Comparison of ENCODE assay signal across 9 mouse cellular contexts in the genomic region with DNA sequence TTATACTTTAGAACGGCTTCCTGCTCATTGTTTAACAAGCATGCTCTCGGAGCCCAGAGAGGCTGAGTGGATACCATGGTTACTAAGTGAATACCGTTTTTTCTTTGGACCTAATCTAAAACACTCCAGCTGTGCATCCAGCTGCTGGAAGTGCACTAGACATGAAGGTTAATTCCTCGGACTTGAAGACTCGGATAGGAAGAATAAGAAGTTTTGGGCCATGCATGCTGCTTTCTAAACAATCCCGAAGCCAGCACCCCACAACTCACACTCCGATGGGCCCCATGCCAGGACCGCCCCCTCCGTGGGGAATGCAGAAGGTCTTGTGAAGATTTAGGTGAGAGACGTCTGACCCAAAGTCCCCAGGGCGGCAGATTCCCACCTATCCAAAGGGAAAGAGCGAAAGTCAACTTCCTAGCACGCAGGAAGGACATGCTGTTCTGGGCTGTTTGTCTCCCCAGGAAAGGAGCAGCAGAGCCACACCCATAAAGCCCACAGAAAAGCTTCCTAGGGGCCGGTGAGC.
DNase-seq lines count a peak whose midpoint lies in the region; ATAC-seq lines count a peak whose summit lies in the region.
"Had no signal": no experiment of that assay in that cellular context is flagged by ENCODE, and none has a peak within 500 bp of the region (broad histone marks: within the 10 kb centered on the region; RNA-seq: fewer than 3 reads in every experiment).

No protein-coding gene starts in this region.

- DNase-seq in kidney, postnatal 4 days: peak; percentile 13 to 25
- DNase-seq in kidney, postnatal 25 days: no peak
- no peak for DNase-seq in cerebellum, adult 18-20 months
- DNase-seq in urinary bladder, postnatal 36 days (ENCODE audit: low spot score in 2 of 2): no peak
- DNase-seq: gastrocnemius, postnatal 25 days; thymus, postnatal 14 days had no signal

- H3K9ac ChIP-seq in embryonic facial prominence, embryonic 15.5 days: no peak overlapping the region
- no peak overlapping the region for H3K9ac ChIP-seq in hindbrain, embryonic 13.5 days
- H3K9ac ChIP-seq in midbrain, embryonic 16.5 days (ENCODE audit: low read depth, low read length): 0 out of 2 replicates have a peak overlapping the region, but pooled peaks have one; percentile 26

- no peak overlapping the region for H3K4me3 ChIP-seq in embryonic facial prominence, embryonic 15.5 days (replicated peaks)
- no peak overlapping the region for H3K4me3 ChIP-seq in hindbrain, embryonic 13.5 days
- no peak overlapping the region for H3K4me3 ChIP-seq in midbrain, embryonic 16.5 days (ENCODE audit: low read depth, low read length)

- WGBS in embryonic facial prominence, embryonic 15.5 days: 57% methylated on average over 14 of the region's 14 CpGs
- WGBS in hindbrain, embryonic 13.5 days: 50% methylated on average over 14 of the region's 14 CpGs
- WGBS in midbrain, embryonic 16.5 days: 21% methylated on average over 14 of the region's 14 CpGs

- no peaks in the 10 kb centered on the region for H3K36me3 ChIP-seq in embryonic facial prominence, embryonic 15.5 days
- H3K36me3 ChIP-seq in hindbrain, embryonic 13.5 days: no peaks in the 10 kb centered on the region
- no peaks in the 10 kb centered on the region for H3K36me3 ChIP-seq in midbrain, embryonic 16.5 days (ENCODE audit: control insufficient read depth, insufficient read depth, low read length)

- H3K4me2 ChIP-seq in embryonic facial prominence, embryonic 15.5 days (replicated peaks): 0 out of 2 replicates have a peak overlapping the region, but pooled peaks have one; percentile 3
- no peak overlapping the region for H3K4me2 ChIP-seq in hindbrain, embryonic 13.5 days
- H3K4me2 ChIP-seq in midbrain, embryonic 16.5 days (ENCODE audit: low read length): peak overlapping the region; percentile 36

- no peak overlapping the region for H3K27ac ChIP-seq in embryonic facial prominence, embryonic 15.5 days (replicated peaks)
- H3K27ac ChIP-seq in hindbrain, embryonic 13.5 days: peak overlapping the region; percentile 19; the same call in 1 of the 2 replicates
- H3K27ac ChIP-seq in midbrain, embryonic 16.5 days (ENCODE audit: low read length): peak overlapping the region; percentile 59

- no peaks in the 10 kb centered on the region for H3K9me3 ChIP-seq in embryonic facial prominence, embryonic 15.5 days (replicated peaks)
- H3K9me3 ChIP-seq in hindbrain, embryonic 13.5 days: no peaks in the 10 kb centered on the region
- H3K9me3 ChIP-seq in midbrain, embryonic 16.5 days (replicated peaks; ENCODE audit: control insufficient read depth, low read length, poor library complexity, severe bottlenecking): no peaks in the 10 kb centered on the region

- peaks cover 12% of the 10 kb centered on the region for H3K4me1 ChIP-seq in embryonic facial prominence, embryonic 15.5 days
- peaks cover 48% of the 10 kb centered on the region for H3K4me1 ChIP-seq in hindbrain, embryonic 13.5 days (replicated peaks)
- H3K4me1 ChIP-seq in midbrain, embryonic 16.5 days (ENCODE audit: control insufficient read depth, insufficient read depth, low read length): peaks cover 50% of the 10 kb centered on the region

- no peak for ATAC-seq in embryonic facial prominence, embryonic 15.5 days (ENCODE audit: insufficient number of reproducible peaks, low FRiP score, low TSS enrichment, low read depth)
- no peak for ATAC-seq in hindbrain, embryonic 13.5 days (ENCODE audit: low FRiP score)
- no peak for ATAC-seq in midbrain, embryonic 16.5 days

- no peaks in the 10 kb centered on the region for H3K27me3 ChIP-seq in embryonic facial prominence, embryonic 15.5 days
- H3K27me3 ChIP-seq in hindbrain, embryonic 13.5 days: no peaks in the 10 kb centered on the region
- H3K27me3 ChIP-seq in midbrain, embryonic 16.5 days (ENCODE audit: control insufficient read depth, insufficient read depth, low read depth, low read length): no peaks in the 10 kb centered on the region

Comparison
In these comparisons a context has a peak if more than half of its experiments do, and no peak if none do; other contexts are left out.
1. DNase-seq: peak in kidney, postnatal 4 days (2 of 2); none in kidney, postnatal 25 days (0 of 2), cerebellum, adult 18-20 months (0 of 2) and urinary bladder, postnatal 36 days (0 of 2).